ENCODE assay signal across 8 mouse cellular contexts in the genomic region with DNA sequence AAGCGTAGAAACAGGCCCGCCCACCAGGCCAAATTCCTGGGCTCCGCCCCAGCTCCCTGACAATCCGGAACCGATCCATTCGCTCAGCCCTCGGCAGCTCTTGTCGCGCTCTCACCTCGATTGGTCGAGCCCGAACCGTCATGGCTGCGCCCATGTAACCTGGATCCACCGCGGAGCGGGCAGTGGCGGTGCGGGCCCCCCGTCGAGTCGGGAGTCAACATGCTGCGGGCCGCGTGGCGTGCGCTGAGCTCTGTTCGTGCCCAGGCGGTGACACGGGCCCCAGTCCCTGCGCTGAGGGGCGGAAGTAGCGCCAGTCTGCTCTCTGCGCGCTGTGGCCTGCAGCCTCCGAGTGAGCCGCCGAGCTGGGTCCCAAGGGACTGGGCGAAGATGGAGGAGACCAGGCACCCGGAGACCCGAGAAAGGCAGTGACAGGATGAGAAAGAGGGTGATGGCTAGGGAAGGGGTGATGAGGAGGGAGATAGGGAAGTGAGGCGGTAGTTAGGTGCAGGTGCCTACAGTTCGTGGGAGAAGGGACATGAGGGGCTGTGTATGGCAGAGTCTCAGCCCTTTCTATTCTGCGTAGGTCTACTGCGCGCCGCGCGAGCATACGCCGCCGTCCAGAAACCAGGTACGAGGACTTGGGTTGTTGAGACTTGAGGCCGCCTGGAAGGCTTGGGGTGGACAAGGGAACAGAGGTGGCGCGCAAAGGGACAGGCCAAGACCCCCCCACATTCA. TPM values are rescaled to one million over a fixed set of nuclear protein-coding genes. Genes with fewer than 3 reads are reported as not detected.
DNase-seq lines count a peak whose midpoint lies in the region; ATAC-seq and TF ChIP-seq lines count a peak whose summit lies in the region.

Gene Mrps15 (plus strand): TSS at position 75 of the 735 bp plus-strand sequence.

- under 1% methylated on average over 56 of the region's 56 CpGs for whole genome bisulfite sequencing in cerebellum, adult 2 months
- under 1% methylated on average over 56 of the region's 56 CpGs for WGBS in forebrain, postnatal 0 days

- no peaks in the 10 kb centered on the region for H3K27me3 ChIP-seq in cerebellum, adult 2 months (ENCODE audit: control insufficient read depth, insufficient read depth, low read length)
- no peaks in the 10 kb centered on the region for H3K27me3 ChIP-seq in forebrain, postnatal 0 days (ENCODE audit: insufficient read depth, low read length)

- H3K4me2 ChIP-seq in forebrain, postnatal 0 days (ENCODE audit: low read depth) = peak within 1 kb of the TSS; percentile 91

- peak; percentile 47; the same call in 1 of the 2 replicates for TF ChIP-seq POLR2A in cerebellum, adult 2 months (IDR thresholded peaks at IDR 0.05; ENCODE audit: borderline replicate concordance, insufficient read depth, low read length)

- peak; percentile 99 for ATAC-seq in forebrain, postnatal 0 days

- peak within 1 kb of the TSS; percentile 94 for H3K4me3 ChIP-seq in cerebellum, adult 2 months (replicated peaks; ENCODE audit: insufficient read depth, low read depth, low read length)
- peak within 1 kb of the TSS; percentile 69 for H3K4me3 ChIP-seq in forebrain, postnatal 0 days (ENCODE audit: low read depth, low read length)

- H3K9me3 ChIP-seq in forebrain, postnatal 0 days (ENCODE audit: low read length) = no peaks in the 10 kb centered on the region

- H3K4me1 ChIP-seq in cerebellum, adult 2 months (ENCODE audit: control insufficient read depth, insufficient read depth, low read length) = no peaks in the 10 kb centered on the region
- H3K4me1 ChIP-seq in forebrain, postnatal 0 days (ENCODE audit: insufficient read depth) = peaks cover 5% of the 10 kb centered on the region; the same call in 1 of the 2 replicates

- H3K36me3 ChIP-seq in forebrain, postnatal 0 days (ENCODE audit: insufficient read depth) = peaks cover 19% of the 10 kb centered on the region

- peak within 1 kb of the TSS; percentile 66 for H3K9ac ChIP-seq in forebrain, postnatal 0 days

- H3K27ac ChIP-seq in cerebellum, adult 2 months (ENCODE audit: insufficient read depth, low read length) = peak within 1 kb of the TSS; percentile 53
- H3K27ac ChIP-seq in forebrain, postnatal 0 days (ENCODE audit: low read depth, low read length) = peak within 1 kb of the TSS; percentile 73

- DNase-seq in MEL-GATA-1-ER (ENCODE audit: extremely low read depth, low read depth) = peak; percentile 83
- DNase-seq in cerebellum, adult 2 months = peak; percentile 83 to 87
- peak; percentile 93 for DNase-seq in forebrain, postnatal 0 days
- peak; percentile 88 for DNase-seq in heart, postnatal 4 days
- peak; percentile 86 for DNase-seq in layer of hippocampus, adult 9-11 months
- peak; percentile 94 for DNase-seq in lung, postnatal 10 days
- DNase-seq in ovary, postnatal 36 days (ENCODE audit: low spot score) = peak; percentile 83
- DNase-seq in thymus, postnatal 25 days = peak; percentile 67

- TF ChIP-seq CTCF in cerebellum, adult 2 months (IDR thresholded peaks at IDR 0.05; ENCODE audit: borderline replicate concordance, insufficient read depth, low read depth, low read length) = no peak
- no peak for TF ChIP-seq CTCF in forebrain, postnatal 0 days (IDR thresholded peaks at IDR 0.05; ENCODE audit: low read depth)

RNA-seq across cellular contexts. Expression of gene Mrps15, which starts in this region (rescaled TPM):
- 90.6 and 94.5 TPM in 2 replicates for polyA plus RNA-seq in cerebellum, adult 2 months (2012; rRNA removed)
- 52.1 and 58.2 TPM in 2 replicates for total RNA-seq in forebrain, postnatal 0 days (2014; rRNA removed)
- 116 and 120 TPM in 2 replicates for polyA plus RNA-seq in forebrain, postnatal 0 days (2015; fragmentation: Nextera tagmentation; extraction: Ambion mirVana)
- 10 to 100 TPM; 62.9 to 65.3 TPM for total RNA-seq in heart, postnatal 4 days (2021)

Comparison
In these comparisons a context has a peak if more than half of its experiments do, and no peak if none do; other contexts are left out.
1. Peak in every context shown above with its lines: DNase-seq, ATAC-seq, H3K4me3 ChIP-seq and H3K27ac ChIP-seq.